Mouse (Mus musculus) hindbrain, embryonic 12.5 days (tissue): ENCODE data around the gene Glra4. TPM values are rescaled to one million over a fixed set of nuclear protein-coding genes. Genes with fewer than 3 reads are reported as not detected.

Source experiments
- ATAC-seq: fragments of 200-750 bp; cut with Nextera tagmentation; 2 replicates; pipeline ENCODE4 v1.8.0; 2017; ENCODE audit warnings: moderate TSS enrichment; ENCODE audit not compliant: low FRiP score
- H3K27ac ChIP-seq: fragments of 300-500 bp; sonication (generic); 2 replicates; pipeline ENCODE4 v1.5.1; 2016; ENCODE audit warnings: mild to moderate bottlenecking
- H3K27me3 ChIP-seq: fragments of 300-500 bp; sonication (generic); 2 replicates; pipeline ENCODE4 v1.6.1; 2016; ENCODE audit warnings: mild to moderate bottlenecking
- H3K36me3 ChIP-seq: fragments of 300-500 bp; sonication (generic); 2 replicates; pipeline ENCODE4 v1.6.1; 2016; ENCODE audit warnings: mild to moderate bottlenecking
- H3K4me1 ChIP-seq: fragments of 300-500 bp; sonication (generic); 2 replicates; pipeline ENCODE4 v1.6.1; 2016
- H3K4me2 ChIP-seq: fragments of 300-500 bp; sonication (generic); replicated peaks from 2 replicates; pipeline ENCODE4 v1.6.1; 2016; ENCODE audit warnings: mild to moderate bottlenecking
- H3K4me3 ChIP-seq: fragments of 300-500 bp; sonication (generic); 2 replicates; pipeline ENCODE4 v1.5.1; 2016; ENCODE audit warnings: mild to moderate bottlenecking
- H3K9ac ChIP-seq: fragments of 300-500 bp; sonication (generic); 2 replicates; pipeline ENCODE4 v1.6.1; 2016; ENCODE audit warnings: mild to moderate bottlenecking, moderate library complexity
- H3K9me3 ChIP-seq: fragments of 300-500 bp; sonication (generic); replicated peaks from 2 replicates; pipeline ENCODE4 v1.6.1; 2016; ENCODE audit warnings: mild to moderate bottlenecking
- WGBS: fragments of 180-500 bp; shearing (Covaris S2); methylation state at CpG from one replicate; pipeline ENCODE4 v1.1.7; 2016; 5-methylcytosine and 5-hydroxymethylcytosine counted together
- polyA plus RNA-seq: library from polyadenylated mRNA; unstranded; fragments of >200 nt; fragmentation: Nextera tagmentation; extraction: Ambion mirVana; gene quantifications from 2 replicates; pipeline ENCODE4 v1.2.1, GENCODE M21; 2016

Glra4 gene
- polyA plus RNA-seq, 1 experiment from 2014 or later, result 0.18 TPM

GRCm38 (mm10) chrX:136708782-136709181, 71.2 kb downstream of the Glra4 start:
- peak overlapping the region; percentile 54 for H3K4me2 ChIP-seq
- H3K27ac ChIP-seq, result peak overlapping the region; percentile 90
- H3K9ac ChIP-seq, result peak overlapping the region; percentile 68
- H3K36me3 ChIP-seq, result no peaks in the 10 kb centered on the region
- no peaks in the 10 kb centered on the region for H3K27me3 ChIP-seq
- 31% methylated on average over 14 of the region's 14 CpGs for WGBS
- ATAC-seq, result peak; percentile 30; the same call in 1 of the 2 replicates
- H3K4me1 ChIP-seq, result no peaks in the 10 kb centered on the region
- H3K9me3 ChIP-seq, result no peaks in the 10 kb centered on the region
- peak overlapping the region; percentile 47 for H3K4me3 ChIP-seq

- peak; percentile 90 for ATAC-seq
- no peaks in the 10 kb centered on the region for H3K9me3 ChIP-seq
- peak overlapping the region; percentile 54 for H3K4me2 ChIP-seq
- H3K27me3 ChIP-seq, result no peaks in the 10 kb centered on the region
- H3K4me3 ChIP-seq, result peak overlapping the region; percentile 47
- H3K4me1 ChIP-seq, result no peaks in the 10 kb centered on the region
- H3K27ac ChIP-seq, result peak overlapping the region; percentile 90
- no peaks in the 10 kb centered on the region for H3K36me3 ChIP-seq
- 23% methylated on average over 18 of the region's 18 CpGs for WGBS
- H3K9ac ChIP-seq, result peak overlapping the region; percentile 68
These were observed 71.7 kb downstream of the Glra4 start for GRCm38 (mm10) chrX:136708168-136708681.

Other genes starting within 250 kb of the Glra4 start
- gene Kir3dl2, start 236.1 kb downstream of the Glra4 start, polyA plus RNA-seq, result not detected in 2 replicates
- gene Tceal3, start 189.3 kb downstream of the Glra4 start, polyA plus RNA-seq, result 31.4 and 42.0 TPM in 2 replicates
- gene Tceal1, start 72.2 kb downstream of the Glra4 start, polyA plus RNA-seq, result 12.9 and 14.2 TPM in 2 replicates
- 569 and 598 TPM in 2 replicates for gene Morf4l2, start 36.5 kb downstream of the Glra4 start, polyA plus RNA-seq
- 12.2 and 15.9 TPM in 2 replicates for gene Plp1, start 42.5 kb upstream of the Glra4 start, polyA plus RNA-seq
- gene Rab9b, start 88.6 kb upstream of the Glra4 start, polyA plus RNA-seq, result 8.5 and 10.1 TPM in 2 replicates
- not detected in 2 replicates for gene H2bfm, start 147.2 kb upstream of the Glra4 start, polyA plus RNA-seq
- 82.4 and 101 TPM in 2 replicates for gene Tmsb15b2, start 195.4 kb upstream of the Glra4 start, polyA plus RNA-seq
- gene Tmsb15l, start 196.7 kb upstream of the Glra4 start, polyA plus RNA-seq, result 10.6 TPM in 2 replicates
- gene Tmsb15b1, start 196.7 kb upstream of the Glra4 start, polyA plus RNA-seq, result 28.8 and 37.6 TPM in 2 replicates
- 136 and 137 TPM in 2 replicates for gene Zcchc18, start 213.0 kb upstream of the Glra4 start, polyA plus RNA-seq